Mouse (Mus musculus) stomach, embryonic 16.5 days (tissue): ENCODE measurements around the gene Fbxw21. TPM values are rescaled to one million over a fixed set of nuclear protein-coding genes. Genes with fewer than 3 reads are reported as not detected.

ENCODE experiments used
- ATAC-seq: fragments of 200-750 bp; cut with Nextera tagmentation; 2 replicates; pipeline ENCODE4 v1.8.0; 2017; ENCODE audit warnings: moderate number of reproducible peaks, moderate TSS enrichment; ENCODE audit not compliant: insufficient read depth, low FRiP score
- H3K27ac ChIP-seq: fragments of 300-500 bp; sonication (generic); 2 replicates; pipeline ENCODE4 v1.5.1; 2014; ENCODE audit warnings: low read length
- H3K27me3 ChIP-seq: fragments of 300-500 bp; sonication (generic); 2 replicates; pipeline ENCODE4 v1.6.1; 2014; ENCODE audit warnings: low read length, control low read depth, mixed read lengths; ENCODE audit not compliant: control insufficient read depth, insufficient read depth
- H3K36me3 ChIP-seq: fragments of 300-500 bp; sonication (generic); 2 replicates; pipeline ENCODE4 v1.6.1; 2014; ENCODE audit warnings: low read length; ENCODE audit not compliant: control insufficient read depth, insufficient read depth
- H3K4me1 ChIP-seq: fragments of 300-500 bp; sonication (generic); 2 replicates; pipeline ENCODE4 v1.6.1; 2014; ENCODE audit warnings: low read length, control low read depth, mixed read lengths; ENCODE audit not compliant: control insufficient read depth, insufficient read depth
- H3K4me2 ChIP-seq: fragments of 300-500 bp; sonication (generic); 2 replicates; pipeline ENCODE4 v1.6.1; 2014; ENCODE audit warnings: low read depth, low read length, mixed read lengths
- H3K4me3 ChIP-seq: fragments of 300-500 bp; sonication (generic); replicated peaks from 2 replicates; pipeline ENCODE4 v1.5.1; 2014; ENCODE audit warnings: mild to moderate bottlenecking, low read length
- H3K9ac ChIP-seq: fragments of 300-500 bp; sonication (generic); 2 replicates; pipeline ENCODE4 v1.6.1; 2014; ENCODE audit warnings: low read length
- H3K9me3 ChIP-seq: fragments of 300-500 bp; sonication (generic); replicated peaks from 2 replicates; pipeline ENCODE4 v1.6.1; 2016; ENCODE audit warnings: low read length, control low read depth; ENCODE audit not compliant: control insufficient read depth
- WGBS: fragments of 180-500 bp; shearing (Covaris S2); extraction: QIAGEN DNeasy Blood & Tissue Kit; methylation state at CpG from one replicate; pipeline ENCODE4 v1.1.7; 2014; 5-methylcytosine and 5-hydroxymethylcytosine counted together
- polyA plus RNA-seq: library from polyadenylated mRNA; unstranded; fragments of >200 nt; fragmentation: Nextera tagmentation; extraction: Ambion mirVana; gene quantifications from 2 replicates; pipeline ENCODE4 v1.2.1, GENCODE M21; 2015

Fbxw21 gene
- polyA plus RNA-seq, 1 experiment from 2014 or later: not detected

DNA sequence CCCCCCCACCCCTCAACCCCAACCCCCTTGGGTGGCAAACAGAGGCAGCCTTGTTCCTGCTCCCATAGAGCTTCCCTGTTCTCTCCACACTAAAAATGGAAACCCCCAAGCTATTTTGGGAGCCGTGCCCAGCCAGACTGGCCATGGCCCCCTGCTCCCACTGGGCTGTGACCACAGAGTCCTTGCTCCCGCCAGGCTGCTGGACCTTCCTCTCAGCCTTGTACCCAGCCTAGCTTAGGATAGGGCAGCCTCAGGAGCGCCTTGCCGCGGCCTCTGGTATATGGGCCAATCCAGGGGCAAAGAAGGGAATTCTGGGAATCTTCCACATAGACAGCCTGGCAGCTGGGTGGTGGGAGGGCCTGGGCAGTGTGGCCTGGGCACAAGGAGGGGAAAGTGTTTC is 64.0 kb downstream of the Fbxw21 start:
- no peaks in the 10 kb centered on the region for H3K9me3 ChIP-seq
- no peak for ATAC-seq
- peak overlapping the region; percentile 95 for H3K9ac ChIP-seq
- H3K27me3 ChIP-seq: no peaks in the 10 kb centered on the region
- no peaks in the 10 kb centered on the region for H3K36me3 ChIP-seq
- peak overlapping the region; percentile 79 for H3K4me2 ChIP-seq
- peaks cover 51% of the 10 kb centered on the region for H3K4me1 ChIP-seq
- peak overlapping the region; percentile 99 for H3K27ac ChIP-seq
- H3K4me3 ChIP-seq: peak overlapping the region; percentile 77; the same call in 1 of the 2 replicates
- WGBS: 54% methylated on average over 5 of the region's 5 CpGs

GRCm38 (mm10) chr9:109097291-109097690 is 64.5 kb downstream of the Fbxw21 start:
- H3K9me3 ChIP-seq: no peaks in the 10 kb centered on the region
- peak overlapping the region; percentile 79 for H3K4me2 ChIP-seq
- no peak for ATAC-seq
- peak overlapping the region; percentile 95 for H3K9ac ChIP-seq
- 28% methylated on average over 6 of the region's 6 CpGs for WGBS
- peaks cover 53% of the 10 kb centered on the region for H3K4me1 ChIP-seq
- H3K4me3 ChIP-seq: peak overlapping the region; percentile 77
- no peaks in the 10 kb centered on the region for H3K27me3 ChIP-seq
- no peaks in the 10 kb centered on the region for H3K36me3 ChIP-seq
- peak overlapping the region; percentile 99 for H3K27ac ChIP-seq

DNA sequence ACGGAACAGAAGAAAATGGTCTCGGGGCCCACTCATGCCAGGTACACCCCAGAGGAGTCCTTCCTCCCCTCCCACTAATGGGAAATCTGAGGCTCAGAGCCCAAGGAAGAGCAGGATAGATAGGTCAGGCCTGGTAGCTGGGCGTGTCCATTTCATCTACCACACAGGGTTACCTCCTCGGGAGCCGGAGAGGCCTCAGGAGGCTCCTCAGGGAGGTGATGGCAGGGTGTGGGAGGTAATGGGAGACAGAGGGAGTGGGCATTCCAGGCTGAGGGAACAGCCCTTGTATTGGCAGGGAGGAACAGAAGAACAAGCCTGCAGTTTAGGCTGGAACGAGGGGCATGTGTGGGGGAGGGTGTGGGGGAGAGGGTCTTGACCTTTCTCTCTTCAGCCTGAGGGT is 65.0 kb downstream of the Fbxw21 start:
- H3K9me3 ChIP-seq: no peaks in the 10 kb centered on the region
- 22% methylated on average over 6 of the region's 6 CpGs for WGBS
- peak overlapping the region; percentile 95 for H3K9ac ChIP-seq
- ATAC-seq: no peak
- H3K27ac ChIP-seq: peak overlapping the region; percentile 99
- no peaks in the 10 kb centered on the region for H3K36me3 ChIP-seq
- H3K27me3 ChIP-seq: no peaks in the 10 kb centered on the region
- peaks cover 53% of the 10 kb centered on the region for H3K4me1 ChIP-seq
- H3K4me2 ChIP-seq: peak overlapping the region; percentile 79
- peak overlapping the region; percentile 77 for H3K4me3 ChIP-seq

GRCm38 (mm10) chr9:109096251-109096661 is 65.6 kb downstream of the Fbxw21 start:
- H3K27ac ChIP-seq: peak overlapping the region; percentile 99
- H3K9me3 ChIP-seq: no peaks in the 10 kb centered on the region
- WGBS: 12% methylated on average over 9 of the region's 9 CpGs
- no peaks in the 10 kb centered on the region for H3K27me3 ChIP-seq
- peak overlapping the region; percentile 79 for H3K4me2 ChIP-seq
- H3K9ac ChIP-seq: peak overlapping the region; percentile 95
- peak overlapping the region; percentile 77 for H3K4me3 ChIP-seq
- ATAC-seq: no peak
- H3K4me1 ChIP-seq: peaks cover 53% of the 10 kb centered on the region
- no peaks in the 10 kb centered on the region for H3K36me3 ChIP-seq

- H3K27ac ChIP-seq: peak within 1 kb of the TSS; percentile 99
- H3K27me3 ChIP-seq: no peaks in the 10 kb centered on the region
- H3K4me3 ChIP-seq: peak within 1 kb of the TSS; percentile 77
- ATAC-seq: peak; percentile 48
- no peaks in the 10 kb centered on the region for H3K9me3 ChIP-seq
- peak within 1 kb of the TSS; percentile 79 for H3K4me2 ChIP-seq
- peaks cover 53% of the 10 kb centered on the region for H3K4me1 ChIP-seq
- WGBS: under 1% methylated on average over 91 of the region's 102 CpGs
- no peaks in the 10 kb centered on the region for H3K36me3 ChIP-seq
- peak within 1 kb of the TSS; percentile 95 for H3K9ac ChIP-seq
Measured at GRCm38 (mm10) chr9:109095137-109095982, 66.5 kb downstream of the Fbxw21 start, which contains the start of gene Plxnb1. Gene Plxnb1 (plus strand): TSS chr9:109095389.

GRCm38 (mm10) chr9:109094553-109095136 is 67.2 kb downstream of the Fbxw21 start:
- ATAC-seq: peak; percentile 51
- peaks cover 57% of the 10 kb centered on the region for H3K4me1 ChIP-seq
- no peaks in the 10 kb centered on the region for H3K27me3 ChIP-seq
- no peaks in the 10 kb centered on the region for H3K9me3 ChIP-seq
- H3K27ac ChIP-seq: peak overlapping the region; percentile 99
- H3K9ac ChIP-seq: peak overlapping the region; percentile 95
- peak overlapping the region; percentile 77 for H3K4me3 ChIP-seq
- peak overlapping the region; percentile 79 for H3K4me2 ChIP-seq
- H3K36me3 ChIP-seq: no peaks in the 10 kb centered on the region
- 2% methylated on average over 21 of the region's 21 CpGs for WGBS

- Histone ChIP-seq H3K9ac (peak overlapping the region; percentile 95), H3K27ac (peak overlapping the region; percentile 99), H3K27me3 (no peaks in the 10 kb centered on the region), H3K4me2 (peak overlapping the region; percentile 79), H3K9me3 (no peaks in the 10 kb centered on the region), H3K4me1 (peaks cover 50% of the 10 kb centered on the region), H3K36me3 (no peaks in the 10 kb centered on the region; the same call in 1 of the 2 replicates), H3K4me3 (peak overlapping the region; percentile 77)
- ATAC-seq: no peak
- 23% methylated on average over 11 of the region's 11 CpGs for WGBS
Measured at GRCm38 (mm10) chr9:109093786-109094552, 67.9 kb downstream of the Fbxw21 start.

GRCm38 (mm10) chr9:109092799-109093198 is 69.0 kb downstream of the Fbxw21 start:
- H3K4me1 ChIP-seq: peaks cover 41% of the 10 kb centered on the region

More at GRCm38 (mm10) chr9:109092799-109093198, 69.0 kb downstream of the Fbxw21 start:
- Histone ChIP-seq H3K9ac (no peak overlapping the region), H3K4me2 (peak overlapping the region; percentile 2; the same call in 1 of the 2 replicates), H3K4me3 (no peak overlapping the region), H3K27me3 (no peaks in the 10 kb centered on the region), H3K27ac (peak overlapping the region; percentile 72; the same call in 1 of the 2 replicates), H3K9me3 (no peaks in the 10 kb centered on the region), H3K36me3 (no peaks in the 10 kb centered on the region; the same call in 1 of the 2 replicates)
- WGBS: 47% methylated on average over 6 of the region's 6 CpGs
- no peak for ATAC-seq
